Mouse (Mus musculus): Measurements from ENCODE around the gene Ccdc85b.

DNA sequence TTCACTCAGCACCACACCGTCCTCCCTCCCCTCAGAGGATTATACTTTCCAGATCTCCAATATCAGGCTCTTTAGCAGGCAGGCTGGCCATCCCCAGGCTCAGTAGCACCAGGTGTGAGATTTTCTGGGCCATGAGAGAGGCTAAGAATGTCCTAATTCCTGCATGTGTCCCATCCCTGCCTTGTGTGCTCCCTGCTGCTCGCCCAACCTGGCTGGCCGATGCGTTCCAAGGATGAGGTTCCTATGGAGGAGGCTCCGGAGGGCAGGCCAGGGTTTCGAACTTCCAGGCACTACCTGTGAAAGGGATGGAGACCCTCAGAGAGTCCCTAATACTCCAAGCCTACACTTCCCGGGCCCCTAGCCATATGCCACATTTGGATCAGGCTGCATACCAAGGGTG, 28.1 kb upstream of the Ccdc85b start:
- TF ChIP-seq POLR2A (IDR thresholded peaks at IDR 0.05; ENCODE audit: borderline replicate concordance, extremely low read depth, insufficient read depth, insufficient read length, poor library complexity, severe bottlenecking), result no peak
- TF ChIP-seq CTCF (IDR thresholded peaks at IDR 0.05; ENCODE audit: borderline replicate concordance, extremely low read depth, insufficient read depth, insufficient read length), result no peak

Measured in brain, embryonic 14.5 days (tissue).